ENCODE assay signal across 27 mouse cellular contexts in genomic region chr12:52497209-52497608, GRCm38 (mm10). TPM values are rescaled to one million over a fixed set of nuclear protein-coding genes. Genes with fewer than 3 reads are reported as not detected.
DNase-seq lines count a peak whose midpoint lies in the region; ATAC-seq and TF ChIP-seq lines count a peak whose summit lies in the region.
"Had no signal": no experiment of that assay in that cellular context is flagged by ENCODE, and none has a peak within 500 bp of the region (broad histone marks: within the 10 kb centered on the region; RNA-seq: fewer than 3 reads in every experiment).

No protein-coding gene starts in this region.

- H3K27ac ChIP-seq in lung, postnatal 0 days (ENCODE audit: low read length), result 0 out of 2 replicates have a peak overlapping the region, but pooled peaks have one; percentile 15
- no peak overlapping the region for H3K27ac ChIP-seq in intestine, embryonic 16.5 days (ENCODE audit: low read length)
- H3K27ac ChIP-seq in small intestine, adult 2 months (ENCODE audit: insufficient read depth, low read depth, low read length), result peak overlapping the region; percentile 73
- no peak overlapping the region for H3K27ac ChIP-seq in hindbrain, embryonic 16.5 days (ENCODE audit: low read depth, low read length)
- H3K27ac ChIP-seq: hindbrain, embryonic 13.5 days; left cerebral cortex, adult 2 months; limb, embryonic 13.5 days; liver, embryonic 12.5 days; midbrain, embryonic 13.5 days; neural tube, embryonic 13.5 days had no signal

- H3K27me3 ChIP-seq in lung, postnatal 0 days (replicated peaks; ENCODE audit: insufficient read depth, low read length), result no peaks in the 10 kb centered on the region
- H3K27me3 ChIP-seq in intestine, embryonic 16.5 days (replicated peaks; ENCODE audit: control insufficient read depth, insufficient read depth, low read length), result no peaks in the 10 kb centered on the region
- H3K27me3 ChIP-seq in small intestine, adult 2 months (ENCODE audit: control insufficient read depth, insufficient read depth, low read length), result no peaks in the 10 kb centered on the region
- H3K27me3 ChIP-seq in hindbrain, embryonic 16.5 days (replicated peaks; ENCODE audit: control insufficient read depth, insufficient read depth, low read length), result no peaks in the 10 kb centered on the region
- H3K27me3 ChIP-seq: CH12.LX; hindbrain, embryonic 13.5 days; limb, embryonic 13.5 days; liver, embryonic 12.5 days; midbrain, embryonic 13.5 days; neural tube, embryonic 13.5 days had no signal

- peaks cover 6% of the 10 kb centered on the region; the same call in 1 of the 2 replicates for H3K4me1 ChIP-seq in lung, postnatal 0 days (ENCODE audit: insufficient read depth, low read depth, low read length)
- H3K4me1 ChIP-seq in lung, adult 2 months (ENCODE audit: control insufficient read depth, insufficient read depth, low read length), result peaks cover 3% of the 10 kb centered on the region
- H3K4me1 ChIP-seq in intestine, embryonic 16.5 days (ENCODE audit: control insufficient read depth, insufficient read depth, low read length), result peaks cover 3% of the 10 kb centered on the region; the same call in 1 of the 2 replicates
- peaks cover 8% of the 10 kb centered on the region; the same call in 1 of the 2 replicates for H3K4me1 ChIP-seq in small intestine, adult 2 months (ENCODE audit: control insufficient read depth, insufficient read depth, insufficient read length, low read length)
- no peaks in the 10 kb centered on the region for H3K4me1 ChIP-seq in hindbrain, embryonic 16.5 days (ENCODE audit: control insufficient read depth, insufficient read depth, low read depth, low read length)
- H3K4me1 ChIP-seq: hindbrain, embryonic 13.5 days; midbrain, embryonic 13.5 days had no signal

- no peak for TF ChIP-seq POLR2A in lung, adult 2 months (IDR thresholded peaks at IDR 0.05; ENCODE audit: borderline replicate concordance, extremely low read depth, low read depth, low read length)
- no peak for TF ChIP-seq POLR2A in small intestine, adult 2 months (IDR thresholded peaks at IDR 0.05; ENCODE audit: low read depth, low read length)

- no peaks in the 10 kb centered on the region for H3K9me3 ChIP-seq in lung, postnatal 0 days (ENCODE audit: low read length)
- no peaks in the 10 kb centered on the region for H3K9me3 ChIP-seq in intestine, embryonic 16.5 days (ENCODE audit: control insufficient read depth, low read length)
- H3K9me3 ChIP-seq in hindbrain, embryonic 16.5 days (ENCODE audit: control insufficient read depth, low read length), result no peaks in the 10 kb centered on the region
- H3K9me3 ChIP-seq: hindbrain, embryonic 13.5 days; limb, embryonic 13.5 days; liver, embryonic 12.5 days; midbrain, embryonic 13.5 days; neural tube, embryonic 13.5 days had no signal

- intact Hi-C loops in heart, postnatal 36 days (cut with DNase I), result no loop called here

- DNase-seq in lung, postnatal 0 days (ENCODE audit: low spot score), result peak; percentile 56
- DNase-seq in lung, adult 2 months, result no peak
- no peak for DNase-seq in gastrocnemius, postnatal 4 days (ENCODE audit: low spot score in 2 of 2)
- no peak for DNase-seq in heart, postnatal 36 days
- DNase-seq: adrenal gland, postnatal 10 days; cerebellum, adult 9-10 months; cerebellum, postnatal 36 days; gastrocnemius, postnatal 25 days; heart, adult 18-20 months; heart, postnatal 4 days; kidney, adult 9 months; kidney, postnatal 10 days; liver, postnatal 0 days; thymus, adult 2 months; thymus, postnatal 4 days had no signal

- ATAC-seq in lung, postnatal 0 days, result peak; percentile 71
- ATAC-seq in intestine, embryonic 16.5 days, result peak; percentile 84
- no peak for ATAC-seq in hindbrain, embryonic 16.5 days
- ATAC-seq: forebrain, embryonic 14.5 days; liver, embryonic 12.5 days; liver, postnatal 0 days; midbrain, embryonic 13.5 days had no signal

- H3K4me3 ChIP-seq in lung, postnatal 0 days (ENCODE audit: low read depth, low read length), result no peak overlapping the region
- H3K4me3 ChIP-seq in lung, adult 2 months (replicated peaks; ENCODE audit: extremely low read depth, low read depth, low read length), result no peak overlapping the region
- H3K4me3 ChIP-seq in intestine, embryonic 16.5 days (ENCODE audit: low read length), result no peak overlapping the region
- no peak overlapping the region for H3K4me3 ChIP-seq in small intestine, adult 2 months (ENCODE audit: low read depth, low read length)
- no peak overlapping the region for H3K4me3 ChIP-seq in hindbrain, embryonic 16.5 days (ENCODE audit: low read length)
- H3K4me3 ChIP-seq: hindbrain, embryonic 13.5 days; left cerebral cortex, adult 2 months; limb, embryonic 13.5 days; liver, embryonic 12.5 days; midbrain, embryonic 13.5 days; neural tube, embryonic 13.5 days had no signal

- no peak for TF ChIP-seq CTCF in lung, postnatal 0 days (IDR thresholded peaks at IDR 0.05)
- no peak for TF ChIP-seq CTCF in lung, adult 2 months (IDR thresholded peaks at IDR 0.05; ENCODE audit: insufficient read depth, low read length)
- TF ChIP-seq CTCF in small intestine, adult 2 months (IDR thresholded peaks at IDR 0.05; ENCODE audit: extremely low read depth, insufficient read length, insufficient replicate concordance, low read depth, low read length), result no peak

- WGBS in lung, postnatal 0 days, result 46% methylated on average over 3 of the region's 3 CpGs
- 24% methylated on average over 3 of the region's 3 CpGs for WGBS in lung, adult 2 months
- WGBS in intestine, embryonic 16.5 days, result 52% methylated on average over 3 of the region's 3 CpGs
- 18% methylated on average over 3 of the region's 3 CpGs for WGBS in small intestine, adult 2 months
- 94% methylated on average over 3 of the region's 3 CpGs for WGBS in hindbrain, embryonic 16.5 days

- H3K4me2 ChIP-seq in lung, postnatal 0 days (replicated peaks; ENCODE audit: low read depth, low read length), result no peak overlapping the region
- H3K4me2 ChIP-seq in intestine, embryonic 16.5 days (ENCODE audit: low read depth, low read length), result no peak overlapping the region
- H3K4me2 ChIP-seq in hindbrain, embryonic 16.5 days (ENCODE audit: low read length), result no peak overlapping the region
- H3K4me2 ChIP-seq: heart, embryonic 11.5 days; hindbrain, embryonic 13.5 days; limb, embryonic 13.5 days; liver, embryonic 12.5 days; midbrain, embryonic 13.5 days; neural tube, embryonic 13.5 days had no signal

- no peaks in the 10 kb centered on the region for H3K36me3 ChIP-seq in lung, postnatal 0 days (ENCODE audit: insufficient read depth, low read length)
- H3K36me3 ChIP-seq in intestine, embryonic 16.5 days (ENCODE audit: control insufficient read depth, insufficient read depth, low read length), result no peaks in the 10 kb centered on the region
- H3K36me3 ChIP-seq in small intestine, adult 2 months (ENCODE audit: control insufficient read depth, insufficient read depth, low read length), result no peaks in the 10 kb centered on the region
- H3K36me3 ChIP-seq in hindbrain, embryonic 16.5 days (ENCODE audit: control insufficient read depth, insufficient read depth, low read length), result no peaks in the 10 kb centered on the region
- H3K36me3 ChIP-seq: hindbrain, embryonic 13.5 days; limb, embryonic 13.5 days; liver, embryonic 12.5 days; midbrain, embryonic 13.5 days; neural tube, embryonic 13.5 days had no signal

- peak; percentile 37; the same call in 1 of the 2 replicates for TF ChIP-seq EP300 in lung, postnatal 0 days (IDR thresholded peaks at IDR 0.05)

- no peak overlapping the region for H3K9ac ChIP-seq in lung, postnatal 0 days (replicated peaks; ENCODE audit: low read depth)
- no peak overlapping the region for H3K9ac ChIP-seq in intestine, embryonic 16.5 days (ENCODE audit: low read depth, low read length)
- H3K9ac ChIP-seq in hindbrain, embryonic 16.5 days (ENCODE audit: low read depth, low read length), result no peak overlapping the region
- H3K9ac ChIP-seq: hindbrain, embryonic 13.5 days; limb, embryonic 13.5 days; liver, embryonic 12.5 days; liver, postnatal 0 days; midbrain, embryonic 13.5 days; neural tube, embryonic 13.5 days had no signal

RNA-seq across cellular contexts. Expression of gene Arhgap5, which starts 6.6 kb away (rescaled TPM):
- 32.1 and 39.1 TPM in 2 replicates for polyA plus RNA-seq in lung, postnatal 0 days (2015; fragmentation: Nextera tagmentation; extraction: Ambion mirVana)
- 3.6 and 5.6 TPM in 2 replicates for polyA plus RNA-seq in lung, adult 2 months (2012; rRNA removed)
- 26.3 and 27.0 TPM in 2 replicates for polyA plus RNA-seq in intestine, embryonic 16.5 days (2015; fragmentation: Nextera tagmentation; extraction: Ambion mirVana)
- polyA plus RNA-seq in small intestine, adult 2 months (2012; rRNA removed), result 0.23 and 1.2 TPM in 2 replicates
- total RNA-seq in gastrocnemius, postnatal 4 days (2021), result 10 to 100 TPM; 55.0 to 61.7 TPM
- 10 to 100 TPM; 76.7 to 84.4 TPM for total RNA-seq in heart, postnatal 36 days (2021)
- 33.4 and 35.3 TPM in 2 replicates for polyA plus RNA-seq in hindbrain, embryonic 16.5 days (2015; fragmentation: Nextera tagmentation; extraction: Ambion mirVana)

Comparison
In these comparisons a context has a peak if more than half of its experiments do, and no peak if none do; other contexts are left out.
1. H3K27ac ChIP-seq: peak in lung, postnatal 0 days (single experiment) and small intestine, adult 2 months (single experiment); none in intestine, embryonic 16.5 days (single experiment) and hindbrain, embryonic 16.5 days (single experiment).